Mouse (Mus musculus): ENCODE measurements around the gene Dph1.

Dph1 gene

GRCm38 (mm10) chr11:75190905-75191441, at the start of gene Dph1:
Dph1 (minus strand) TSS chr11:75191241.
- Histone ChIP-seq H3K27me3 (ENCODE audit: control insufficient read depth, insufficient read depth, low read length, poor library complexity, severe bottlenecking) (0 out of 2 replicates have a peak, but pooled peaks cover 2% of the 10 kb centered on the region), H3K36me3 (ENCODE audit: control insufficient read depth, insufficient read depth, low read length, poor library complexity, severe bottlenecking) (no peaks in the 10 kb centered on the region)
- no peak for DNase-seq (ENCODE audit: low read depth, low spot score)

GRCm38 (mm10) chr11:75240158-75240934, 49.3 kb upstream of the Dph1 start:
- no peak for DNase-seq (ENCODE audit: low read depth, low spot score)
- no peaks in the 10 kb centered on the region for H3K27me3 ChIP-seq (ENCODE audit: control insufficient read depth, insufficient read depth, low read length, poor library complexity, severe bottlenecking)

GRCm38 (mm10) chr11:75234745-75235144, 43.7 kb upstream of the Dph1 start:
- Histone ChIP-seq H3K27me3 (ENCODE audit: control insufficient read depth, insufficient read depth, low read length, poor library complexity, severe bottlenecking) (no peaks in the 10 kb centered on the region), H3K36me3 (ENCODE audit: control insufficient read depth, insufficient read depth, low read length, poor library complexity, severe bottlenecking) (no peaks in the 10 kb centered on the region)
- DNase-seq (ENCODE audit: low read depth, low spot score), result no peak

More at GRCm38 (mm10) chr11:75240158-75240934, 49.3 kb upstream of the Dph1 start:
- H3K36me3 ChIP-seq (ENCODE audit: control insufficient read depth, insufficient read depth, low read length, poor library complexity, severe bottlenecking), result no peaks in the 10 kb centered on the region

DNA sequence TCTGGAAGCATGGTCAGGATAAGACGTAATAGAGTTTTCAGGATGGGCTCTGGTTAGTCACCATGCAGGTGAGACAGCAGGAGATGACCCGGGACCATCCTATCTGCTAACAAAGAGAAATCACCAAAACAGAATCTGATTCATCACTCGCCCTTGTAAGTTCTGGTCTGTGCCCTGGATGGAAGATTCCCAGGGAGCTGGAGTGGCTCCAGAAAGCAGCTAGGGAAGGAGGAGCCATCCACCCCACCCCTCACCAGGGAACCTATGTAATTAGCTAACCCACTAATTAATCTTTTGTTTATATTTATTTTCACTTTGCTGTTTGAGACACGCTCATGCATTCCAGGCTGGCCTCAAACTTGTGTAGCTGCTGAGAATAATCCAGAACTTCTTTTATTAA, 41.4 kb upstream of the Dph1 start:
- DNase-seq (ENCODE audit: low read depth, low spot score), result no peak

DNA sequence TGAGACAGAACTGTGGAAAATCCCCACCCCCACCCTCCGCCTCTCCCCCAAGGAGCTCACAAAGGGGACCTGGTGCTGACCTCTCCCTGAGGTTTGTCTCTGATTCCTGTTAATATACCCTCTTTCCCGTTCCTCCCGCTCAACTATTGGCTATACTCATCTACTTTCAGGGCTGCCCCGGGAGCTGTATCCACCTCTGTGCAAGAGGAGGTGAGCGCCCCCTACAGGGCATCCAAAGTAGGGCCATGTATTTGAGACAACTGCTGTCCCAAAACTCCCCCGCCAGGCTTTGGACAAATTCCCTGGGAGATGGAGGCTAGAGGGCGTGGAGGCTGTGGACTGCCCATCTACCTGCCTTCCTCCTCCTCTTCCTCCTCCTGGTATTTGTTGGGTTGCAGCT, 40.7 kb upstream of the Dph1 start:
- DNase-seq (ENCODE audit: low read depth, low spot score), result peak; percentile 75
- Histone ChIP-seq H3K36me3 (ENCODE audit: control insufficient read depth, insufficient read depth, low read length, poor library complexity, severe bottlenecking) (no peaks in the 10 kb centered on the region), H3K27me3 (ENCODE audit: control insufficient read depth, insufficient read depth, low read length, poor library complexity, severe bottlenecking) (no peaks in the 10 kb centered on the region)

More for the DNA sequence above, 41.4 kb upstream of the Dph1 start:
- Histone ChIP-seq H3K36me3 (ENCODE audit: control insufficient read depth, insufficient read depth, low read length, poor library complexity, severe bottlenecking) (no peaks in the 10 kb centered on the region), H3K27me3 (ENCODE audit: control insufficient read depth, insufficient read depth, low read length, poor library complexity, severe bottlenecking) (no peaks in the 10 kb centered on the region)

DNA sequence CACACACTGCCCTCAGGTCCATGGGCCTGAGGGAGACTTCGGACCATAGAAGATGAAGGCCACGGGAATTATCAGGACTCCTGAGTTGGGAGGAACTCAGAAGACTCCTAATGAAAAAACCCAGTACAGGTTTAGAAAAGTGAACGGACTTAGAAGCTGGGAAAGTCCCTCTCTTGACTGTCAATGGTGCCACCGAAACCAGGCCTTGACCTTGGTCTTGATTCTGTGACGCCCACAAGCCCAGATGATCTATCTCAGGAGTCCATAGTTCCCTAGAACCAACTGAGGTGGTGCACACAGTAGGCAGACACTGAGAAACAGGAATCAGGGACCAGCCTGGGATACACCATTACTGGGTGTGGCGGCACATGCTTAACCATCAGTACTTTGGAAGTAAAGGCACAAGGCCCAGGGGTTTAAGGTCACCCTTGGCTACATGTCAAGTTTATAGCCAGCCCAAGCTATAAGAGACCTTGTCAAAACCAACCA, 39.3 kb upstream of the Dph1 start:
- no peak for DNase-seq (ENCODE audit: low read depth, low spot score)
- H3K27me3 ChIP-seq (ENCODE audit: control insufficient read depth, insufficient read depth, low read length, poor library complexity, severe bottlenecking), result no peaks in the 10 kb centered on the region
- H3K36me3 ChIP-seq (ENCODE audit: control insufficient read depth, insufficient read depth, low read length, poor library complexity, severe bottlenecking), result no peaks in the 10 kb centered on the region

- no peaks in the 10 kb centered on the region for H3K27me3 ChIP-seq (ENCODE audit: control insufficient read depth, insufficient read depth, low read length, poor library complexity, severe bottlenecking)
Observed at GRCm38 (mm10) chr11:75229289-75229688, 38.2 kb upstream of the Dph1 start.

DNA sequence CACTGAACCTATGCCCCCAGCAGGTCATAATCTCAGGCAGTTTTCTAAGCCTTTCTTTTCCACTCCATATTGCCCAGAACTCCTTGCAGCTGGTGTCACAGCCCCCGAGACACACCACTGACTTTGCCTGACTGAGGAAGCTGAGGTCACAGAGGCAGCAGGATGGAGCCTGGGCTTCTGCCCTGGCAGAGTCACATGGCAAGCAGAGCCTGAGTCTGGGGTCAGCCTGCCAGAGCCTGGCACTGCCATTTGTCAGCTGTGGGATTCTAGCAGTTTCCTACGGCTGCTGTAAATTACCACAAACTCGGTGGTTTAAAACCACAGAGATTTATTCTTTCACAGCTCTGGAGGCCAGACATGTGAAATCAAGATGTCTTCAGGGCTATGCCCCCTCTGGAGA, 36.6 kb upstream of the Dph1 start:
- H3K27me3 ChIP-seq (ENCODE audit: control insufficient read depth, insufficient read depth, low read length, poor library complexity, severe bottlenecking), result no peaks in the 10 kb centered on the region
- no peaks in the 10 kb centered on the region for H3K36me3 ChIP-seq (ENCODE audit: control insufficient read depth, insufficient read depth, low read length, poor library complexity, severe bottlenecking)
- no peak for DNase-seq (ENCODE audit: low read depth, low spot score)

More at GRCm38 (mm10) chr11:75229289-75229688, 38.2 kb upstream of the Dph1 start:
- DNase-seq (ENCODE audit: low read depth, low spot score), result no peak
- H3K36me3 ChIP-seq (ENCODE audit: control insufficient read depth, insufficient read depth, low read length, poor library complexity, severe bottlenecking), result no peaks in the 10 kb centered on the region

DNA sequence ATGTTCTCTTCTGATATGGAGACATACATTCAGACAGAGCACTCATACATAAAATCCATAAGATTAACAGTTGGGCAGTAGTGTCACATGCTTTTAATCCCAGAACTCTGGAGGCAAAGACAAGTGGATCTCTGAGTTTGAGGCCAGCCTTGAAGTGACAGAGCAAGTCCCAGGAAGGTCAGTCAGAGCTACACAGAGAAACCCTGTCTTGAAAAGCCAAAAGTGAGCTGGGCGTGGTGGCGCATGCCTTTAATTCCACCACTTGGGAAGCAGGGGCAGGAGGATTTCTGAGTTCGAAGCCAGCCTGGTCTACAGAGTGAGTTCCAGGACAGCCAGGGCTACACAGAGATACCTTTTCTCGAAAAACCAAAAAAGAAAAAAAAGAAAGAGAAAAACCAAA, 33.8 kb upstream of the Dph1 start:
- no peak for DNase-seq (ENCODE audit: low read depth, low spot score)
- Histone ChIP-seq H3K27me3 (ENCODE audit: control insufficient read depth, insufficient read depth, low read length, poor library complexity, severe bottlenecking) (no peaks in the 10 kb centered on the region), H3K36me3 (ENCODE audit: control insufficient read depth, insufficient read depth, low read length, poor library complexity, severe bottlenecking) (no peaks in the 10 kb centered on the region)

DNA sequence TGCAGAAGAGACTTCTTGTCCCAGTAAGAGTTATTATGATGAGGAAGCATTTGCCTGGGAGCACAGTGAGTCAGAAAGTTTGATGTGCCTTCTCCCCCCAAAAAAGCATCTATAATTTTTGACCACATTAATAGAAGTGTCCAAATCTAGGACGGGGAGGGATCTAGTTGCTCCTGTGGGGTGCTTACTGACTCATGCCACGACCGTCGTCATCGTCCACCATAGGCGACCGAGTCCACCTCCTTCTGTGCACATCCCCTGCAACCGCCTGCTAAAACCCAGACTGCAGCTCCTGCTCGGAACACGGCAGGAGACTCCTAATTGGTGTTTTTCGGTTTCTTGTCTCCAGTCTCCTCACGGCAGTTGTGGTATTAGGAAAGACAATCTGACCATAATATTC, 33.0 kb upstream of the Dph1 start:
- no peak for DNase-seq (ENCODE audit: low read depth, low spot score)
- Histone ChIP-seq H3K27me3 (ENCODE audit: control insufficient read depth, insufficient read depth, low read length, poor library complexity, severe bottlenecking) (no peaks in the 10 kb centered on the region), H3K36me3 (ENCODE audit: control insufficient read depth, insufficient read depth, low read length, poor library complexity, severe bottlenecking) (no peaks in the 10 kb centered on the region)

- DNase-seq (ENCODE audit: low read depth, low spot score), result no peak
- no peaks in the 10 kb centered on the region for H3K27me3 ChIP-seq (ENCODE audit: control insufficient read depth, insufficient read depth, low read length, poor library complexity, severe bottlenecking)
- no peaks in the 10 kb centered on the region for H3K36me3 ChIP-seq (ENCODE audit: control insufficient read depth, insufficient read depth, low read length, poor library complexity, severe bottlenecking)
Observed at GRCm38 (mm10) chr11:75220517-75221145, 29.6 kb upstream of the Dph1 start.

GRCm38 (mm10) chr11:75220115-75220514, 29.1 kb upstream of the Dph1 start:
- H3K27me3 ChIP-seq (ENCODE audit: control insufficient read depth, insufficient read depth, low read length, poor library complexity, severe bottlenecking), result no peaks in the 10 kb centered on the region
- no peak for DNase-seq (ENCODE audit: low read depth, low spot score)
- H3K36me3 ChIP-seq (ENCODE audit: control insufficient read depth, insufficient read depth, low read length, poor library complexity, severe bottlenecking), result no peaks in the 10 kb centered on the region

DNA sequence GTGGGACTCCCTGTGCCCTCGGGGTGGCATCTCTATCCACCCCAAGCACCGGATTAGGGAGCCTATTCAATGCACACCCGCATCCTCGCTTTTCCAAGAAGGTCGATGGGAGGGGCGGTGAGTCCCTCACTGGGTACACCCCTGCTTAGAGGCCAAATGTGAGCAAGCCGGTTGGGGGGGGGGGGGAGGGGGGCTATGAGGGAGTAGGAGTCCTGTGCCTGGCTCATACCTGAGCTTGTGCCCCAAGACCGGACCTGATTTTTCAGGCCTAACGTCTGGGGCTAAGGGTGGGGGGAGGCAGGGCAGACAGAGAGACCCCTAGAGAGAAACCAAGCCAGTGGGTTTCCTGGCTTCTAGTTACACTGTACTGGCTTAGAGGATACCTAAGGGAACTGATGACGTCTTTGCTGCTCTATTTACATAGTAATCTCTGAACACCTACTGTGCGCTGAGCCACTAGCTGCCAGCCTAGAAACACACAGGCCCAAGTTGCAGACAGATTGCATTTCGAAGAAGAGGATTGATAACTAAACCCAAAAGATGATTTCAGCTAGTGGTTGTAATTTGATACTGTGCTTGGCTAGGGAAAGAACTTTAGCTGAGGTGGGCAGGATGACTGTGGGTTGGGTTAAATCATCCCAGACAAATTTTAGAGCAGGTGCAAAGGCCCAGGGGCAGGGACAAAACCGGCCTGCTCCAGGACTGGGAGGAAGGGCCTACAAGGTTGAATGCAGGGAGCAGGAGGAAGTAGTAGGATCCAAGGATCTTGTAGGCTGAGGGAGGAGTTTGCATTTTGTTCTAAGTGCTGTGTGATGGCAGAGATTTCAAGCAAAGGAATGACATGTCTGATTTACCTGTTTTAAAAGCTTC, 23.3 kb upstream of the Dph1 start:
- H3K36me3 ChIP-seq (ENCODE audit: control insufficient read depth, insufficient read depth, low read length, poor library complexity, severe bottlenecking), result no peaks in the 10 kb centered on the region
- no peaks in the 10 kb centered on the region for H3K27me3 ChIP-seq (ENCODE audit: control insufficient read depth, insufficient read depth, low read length, poor library complexity, severe bottlenecking)
- DNase-seq (ENCODE audit: low read depth, low spot score), result no peak

- peak; percentile 22 for DNase-seq (ENCODE audit: low read depth, low spot score)
- H3K36me3 ChIP-seq (ENCODE audit: control insufficient read depth, insufficient read depth, low read length, poor library complexity, severe bottlenecking), result no peaks in the 10 kb centered on the region
- H3K27me3 ChIP-seq (ENCODE audit: control insufficient read depth, insufficient read depth, low read length, poor library complexity, severe bottlenecking), result no peaks in the 10 kb centered on the region
Observed at GRCm38 (mm10) chr11:75213372-75214080, 22.5 kb upstream of the Dph1 start.

Measured in splenic B cell, adult 2 months (primary cell).